Mouse (Mus musculus) adrenal gland (tissue): ENCODE measurements around the gene Ugp2.

Experiments
- intact Hi-C: fragments of 180-260 bp; cut with DNase I; formaldehyde crosslinking; loops from one replicate; pipeline ENCODE4 v1.15.1; 2025
- long read RNA-seq, 2 experiments: library from polyadenylated mRNA; unstranded; transcript quantifications; one replicate each; pipeline ENCODE4 v2.0.0; 2020; ENCODE audit warnings: borderline replicate concordance in 1 of 2; ENCODE audit not compliant: insufficient replicate concordance in 1 of 2

Ugp2 gene
- long read RNA-seq, experiment 1, transcript Ugp2-202 (10 exons, 2,683 nt) = major isoform, 9 of 19 reads
- long read RNA-seq, experiment 1, transcript Ugp2-201 (10 exons, 2,044 nt) = minor isoform, 7 of 19 reads
- long read RNA-seq, experiment 1, partial matches to known transcripts = 3 of 19 reads
- long read RNA-seq, experiment 1, other reads (novel, unspliced or antisense) = 0 of 19 reads
- long read RNA-seq, experiment 2, transcript Ugp2-201 (10 exons, 2,044 nt) = minor isoform, 13 of 41 reads
- long read RNA-seq, experiment 2, transcript Ugp2-202 (10 exons, 2,683 nt) = major isoform, 21 of 41 reads
- long read RNA-seq, experiment 2, partial matches to known transcripts = 4 of 41 reads
- long read RNA-seq, experiment 2, other reads (novel, unspliced or antisense) = 1 of 41 reads

DNA sequence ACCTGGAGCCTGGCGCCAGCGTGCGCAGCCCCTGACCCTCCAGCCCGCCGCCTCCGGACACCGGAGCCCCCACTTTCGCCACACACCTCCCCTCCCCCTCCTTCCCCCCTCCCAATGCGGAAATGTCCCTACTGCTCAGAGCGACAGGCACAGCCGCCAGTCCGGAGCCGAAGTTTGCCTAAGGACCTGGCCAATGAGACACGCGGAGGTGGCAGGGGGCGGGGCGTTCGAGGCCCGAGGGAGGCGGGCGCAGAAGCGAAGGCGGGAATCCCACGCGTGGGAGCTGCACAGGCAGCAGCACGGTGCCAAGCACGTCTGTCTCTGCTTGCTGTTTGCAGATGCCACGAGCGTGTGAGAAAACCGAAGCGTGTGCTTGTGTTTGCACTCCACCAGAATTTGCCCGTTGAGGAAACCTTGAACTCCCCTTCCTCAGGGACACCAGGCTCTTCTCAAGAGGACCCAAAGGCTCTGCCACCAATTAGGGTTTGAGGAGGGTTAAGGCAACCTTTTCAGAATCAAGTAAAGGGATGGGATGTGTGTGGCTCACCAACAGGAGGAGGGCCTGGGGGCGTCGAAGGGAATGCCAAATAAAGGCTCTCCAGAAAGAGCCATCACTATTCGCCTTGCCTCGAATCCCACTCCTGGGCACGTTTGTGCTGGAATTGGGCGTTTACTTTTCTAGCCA lies at the start of gene Ugp2:
Ugp2 (minus strand) TSS at position 80 of the 685 bp plus-strand sequence.
- intact Hi-C loops = loop anchor here (5.0 kb wide), 1 partner anchor 61 kb away; no protein-coding TSS in a partner anchor

GRCm38 (mm10) chr11:21414911-21415381 lies 43.9 kb upstream of the Ugp2 start:
- intact Hi-C loops = no loop called here

DNA sequence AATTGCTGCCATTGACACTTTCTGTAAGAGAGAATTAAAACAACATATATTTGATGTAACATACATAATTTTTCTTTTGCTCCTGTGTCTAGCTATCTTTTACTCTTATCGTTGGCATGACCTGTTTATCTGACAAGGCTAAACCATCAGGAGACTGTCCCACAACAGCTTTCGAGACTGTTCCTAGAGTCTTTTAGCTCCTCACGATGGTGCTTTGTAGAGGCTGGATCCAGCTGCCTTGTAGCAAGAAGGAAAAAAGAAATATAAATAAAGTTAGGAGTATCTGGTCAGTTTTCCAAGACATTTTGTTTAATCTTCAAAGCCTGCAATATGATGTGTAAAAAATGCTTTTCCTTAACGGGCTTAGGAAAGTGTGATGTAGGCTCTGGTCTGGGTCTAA lies 35.7 kb upstream of the Ugp2 start:
- intact Hi-C loops = no loop called here

GRCm38 (mm10) chr11:21406141-21406540 lies 35.1 kb upstream of the Ugp2 start:
- intact Hi-C loops = no loop called here

DNA sequence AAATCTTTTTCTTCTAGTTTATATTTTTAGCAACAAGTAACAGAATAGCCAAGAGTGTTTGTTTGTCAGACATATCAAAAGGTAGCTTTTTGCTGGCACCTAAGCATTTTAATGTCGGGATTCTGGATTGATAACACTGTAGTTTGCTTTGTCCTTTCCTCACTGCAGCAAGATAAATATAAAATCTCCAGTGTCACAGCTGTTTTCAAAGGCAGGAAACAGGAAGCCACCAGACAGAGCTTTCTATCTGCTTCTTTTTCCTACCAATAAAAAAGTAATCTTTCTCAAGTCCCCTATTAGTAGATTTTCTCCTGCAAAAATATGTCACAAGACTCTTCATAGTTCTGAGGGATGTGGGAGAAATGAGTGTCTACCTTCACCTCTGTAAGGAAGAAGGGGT lies 32.9 kb upstream of the Ugp2 start:
- intact Hi-C loops = no loop called here

- intact Hi-C loops = no loop called here
Observed at GRCm38 (mm10) chr11:21402481-21403254, 31.7 kb upstream of the Ugp2 start.

DNA sequence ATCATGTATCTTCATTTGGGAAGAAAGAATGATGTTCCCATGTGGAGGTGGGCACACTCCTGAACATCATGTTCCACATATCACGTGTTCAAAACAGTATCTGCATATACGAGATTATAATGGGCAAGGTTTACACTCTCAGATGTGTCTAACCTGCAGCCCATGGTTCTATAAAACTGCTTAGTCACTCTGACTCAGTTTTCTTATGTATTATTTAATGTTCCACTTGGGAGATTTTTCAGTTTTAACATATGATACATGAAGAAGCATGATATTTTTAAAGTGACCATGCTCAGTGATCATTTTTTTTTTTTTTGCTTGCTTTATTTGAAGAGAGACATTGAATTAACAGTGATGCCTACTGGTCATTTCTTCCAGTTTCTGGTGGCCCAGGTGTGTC lies 30.2 kb upstream of the Ugp2 start:
- intact Hi-C loops = no loop called here

GRCm38 (mm10) chr11:21399186-21399681 lies 28.2 kb upstream of the Ugp2 start:
- intact Hi-C loops = no loop called here

- intact Hi-C loops = no loop called here
Observed at GRCm38 (mm10) chr11:21398464-21398863, 27.5 kb upstream of the Ugp2 start.

DNA sequence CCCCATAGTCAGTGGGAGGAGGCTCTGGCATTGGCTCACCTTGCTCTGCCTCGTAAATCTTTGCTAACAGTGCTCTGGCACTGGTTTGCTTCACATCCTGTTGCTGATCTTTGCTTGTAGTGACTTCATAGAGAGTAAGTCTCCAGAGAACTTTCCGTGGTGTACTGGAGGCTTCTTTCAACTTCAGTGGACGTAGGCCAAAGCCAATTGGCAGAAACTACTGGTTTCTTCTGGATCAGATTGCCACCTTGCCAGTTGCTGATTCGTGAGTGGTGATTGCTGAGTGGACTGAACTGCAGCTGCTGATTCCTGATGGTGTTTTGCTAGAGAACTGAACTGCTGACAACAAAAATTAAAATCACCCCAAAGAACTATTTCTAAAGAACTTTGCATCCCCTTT lies 15.8 kb upstream of the Ugp2 start:
- intact Hi-C loops = loop anchor here (5.0 kb wide), 1 partner anchor 51 kb away; no protein-coding TSS in a partner anchor

DNA sequence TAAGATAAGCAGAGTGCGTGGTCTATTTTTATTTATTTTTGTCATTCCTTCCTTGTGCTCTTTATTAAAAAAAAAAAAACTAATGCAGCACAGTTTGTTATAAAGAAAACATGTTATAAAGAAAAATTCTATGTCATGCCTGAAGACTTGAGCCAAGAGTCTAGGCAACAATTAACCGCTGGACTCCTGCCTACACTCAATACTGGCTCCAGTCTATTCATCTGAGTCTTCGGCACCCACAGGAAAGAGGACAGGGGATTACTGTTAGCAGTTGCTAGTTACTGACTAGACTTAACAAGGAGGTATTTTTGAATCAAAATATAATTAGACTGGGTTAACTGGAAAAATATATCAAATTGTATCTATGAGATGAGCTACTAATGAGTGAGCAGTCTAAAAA lies 3.1 kb upstream of the Ugp2 start:
- intact Hi-C loops = loop anchor here (5.0 kb wide), 1 partner anchor 58 kb away; no protein-coding TSS in a partner anchor

GRCm38 (mm10) chr11:21370399-21371121 lies 441 bp downstream of the Ugp2 start:
- intact Hi-C loops = loop anchor here (5.0 kb wide), 1 partner anchor 62 kb away; no protein-coding TSS in a partner anchor

- intact Hi-C loops = loop anchor here (5.0 kb wide), 1 partner anchor 63 kb away; no protein-coding TSS in a partner anchor
Observed at GRCm38 (mm10) chr11:21369248-21370016, 1.6 kb downstream of the Ugp2 start.

- intact Hi-C loops = no loop called here
Observed at GRCm38 (mm10) chr11:21368466-21368865, 2.5 kb downstream of the Ugp2 start.

DNA sequence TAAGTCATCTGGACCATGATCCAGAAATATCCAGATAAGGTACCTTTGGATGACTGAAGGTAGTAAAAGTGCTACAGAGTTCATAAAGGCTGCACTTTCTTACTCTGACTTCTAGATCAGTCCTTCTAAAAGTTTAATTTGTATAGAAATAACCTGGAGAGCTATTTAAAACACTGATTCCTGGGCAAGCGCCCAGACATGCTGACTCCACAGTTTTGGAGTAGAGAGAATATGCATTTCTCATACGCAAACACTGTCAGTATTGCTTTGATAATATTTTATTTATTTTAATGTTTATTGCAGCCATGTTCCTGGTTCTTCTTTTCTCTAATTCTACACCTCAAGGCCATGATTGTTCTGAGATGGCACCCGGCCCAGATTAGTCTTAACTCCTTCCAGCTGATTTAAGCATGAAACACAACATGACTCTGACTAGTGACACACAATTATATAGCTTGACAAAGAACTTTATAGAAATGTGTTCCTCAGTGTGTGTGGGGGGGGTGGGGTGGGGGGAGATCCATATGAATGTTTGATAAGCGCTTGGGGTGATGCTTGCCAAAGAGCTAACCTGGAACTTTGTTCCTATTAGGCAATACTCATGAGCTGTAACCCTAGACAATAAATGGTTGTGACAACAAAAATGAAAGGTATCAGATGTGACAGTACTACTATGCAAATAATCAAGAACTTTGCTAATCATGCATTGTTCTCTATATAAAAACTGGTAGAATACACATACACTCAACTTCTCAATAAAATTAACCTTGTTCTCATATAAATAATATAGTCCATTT lies 7.7 kb downstream of the Ugp2 start:
- intact Hi-C loops = no loop called here

DNA sequence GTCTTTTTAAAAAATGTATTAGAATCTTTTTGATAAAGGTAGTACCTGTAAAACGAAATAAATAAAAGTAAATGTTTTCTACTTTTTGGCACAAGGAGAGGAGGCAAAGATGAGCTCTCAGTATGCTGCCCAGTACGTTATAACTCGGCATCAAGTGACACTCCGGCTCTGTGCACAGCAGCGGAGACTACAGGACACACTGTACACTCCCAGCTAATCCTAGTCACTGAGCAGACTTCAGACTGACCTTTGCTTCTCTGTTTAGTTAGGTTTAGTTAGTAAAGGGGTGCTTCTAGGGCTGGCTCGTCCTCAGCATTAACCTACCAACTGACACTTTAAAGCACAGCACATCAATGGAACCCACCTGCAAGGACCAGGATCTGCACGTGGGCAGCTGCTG lies 19.7 kb downstream of the Ugp2 start:
- intact Hi-C loops = no loop called here

- intact Hi-C loops = loop anchor here (5.0 kb wide), 1 partner anchor 108 kb away; no protein-coding TSS in a partner anchor
Observed at GRCm38 (mm10) chr11:21348890-21349289, 22.1 kb downstream of the Ugp2 start.

DNA sequence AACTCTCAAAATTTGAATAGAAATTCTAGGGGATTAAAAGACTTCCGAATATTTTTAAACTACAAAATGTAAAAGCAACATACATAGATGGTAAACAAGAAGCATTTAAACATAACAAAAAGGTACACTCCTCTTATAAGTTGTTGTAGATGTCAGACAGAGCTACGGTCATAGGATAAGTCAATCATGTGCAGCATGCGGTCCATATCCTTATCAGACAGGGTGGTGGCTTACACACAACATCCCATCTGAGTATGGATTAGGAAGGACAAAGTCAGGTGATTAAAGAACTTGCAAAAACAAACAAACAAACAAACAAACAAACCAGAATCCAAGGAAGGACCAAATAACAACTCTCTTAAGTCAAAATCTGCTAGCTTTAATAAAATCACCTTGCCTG lies 25.0 kb downstream of the Ugp2 start:
- intact Hi-C loops = loop anchor here (5.0 kb wide), 1 partner anchor 111 kb away; no protein-coding TSS in a partner anchor

GRCm38 (mm10) chr11:21343490-21343889 lies 27.5 kb downstream of the Ugp2 start:
- intact Hi-C loops = no loop called here
